Comparison of ENCODE assay signal across 15 mouse cellular contexts in genomic region chr2:147361581-147361980, GRCm38 (mm10). TPM values are rescaled to one million over a fixed set of nuclear protein-coding genes. Genes with fewer than 3 reads are reported as not detected.
DNase-seq lines count a peak whose midpoint lies in the region; ATAC-seq and TF ChIP-seq lines count a peak whose summit lies in the region.
"Had no signal": no experiment of that assay in that cellular context is flagged by ENCODE, and none has a peak within 500 bp of the region (broad histone marks: within the 10 kb centered on the region; RNA-seq: fewer than 3 reads in every experiment).

TSS of gene Pax1 (plus strand) at chr2:147361925.

- H3K27ac ChIP-seq in heart, embryonic 12.5 days (ENCODE audit: poor library complexity, severe bottlenecking), result no peak within 1 kb of the TSS
- no peak within 1 kb of the TSS for H3K27ac ChIP-seq in lung, embryonic 15.5 days
- no peak within 1 kb of the TSS for H3K27ac ChIP-seq in limb, embryonic 15.5 days

- H3K36me3 ChIP-seq in heart, embryonic 12.5 days, result no peaks in the 10 kb centered on the region
- H3K36me3 ChIP-seq in lung, embryonic 15.5 days, result no peaks in the 10 kb centered on the region
- H3K36me3 ChIP-seq in limb, embryonic 15.5 days, result no peaks in the 10 kb centered on the region

- no peak for TF ChIP-seq POLR2A in brain, embryonic 14.5 days (IDR thresholded peaks at IDR 0.05; ENCODE audit: borderline replicate concordance, extremely low read depth, insufficient read depth, insufficient read length, poor library complexity, severe bottlenecking)

- peaks cover 16% of the 10 kb centered on the region for H3K4me1 ChIP-seq in heart, embryonic 12.5 days (replicated peaks)
- H3K4me1 ChIP-seq in lung, embryonic 15.5 days, result peaks cover 7% of the 10 kb centered on the region; the same call in 1 of the 2 replicates
- H3K4me1 ChIP-seq in limb, embryonic 15.5 days, result peaks cover 26% of the 10 kb centered on the region

- under 1% methylated on average over 18 of the region's 18 CpGs for WGBS in heart, embryonic 12.5 days
- 2% methylated on average over 18 of the region's 18 CpGs for WGBS in lung, embryonic 15.5 days
- WGBS in limb, embryonic 15.5 days, result 2% methylated on average over 18 of the region's 18 CpGs

- ATAC-seq in heart, embryonic 12.5 days (ENCODE audit: insufficient number of reproducible peaks, low FRiP score), result no peak
- ATAC-seq in lung, embryonic 15.5 days (ENCODE audit: borderline replicate concordance, extremely low read depth, low FRiP score, low TSS enrichment), result no peak
- ATAC-seq in limb, embryonic 15.5 days (ENCODE audit: insufficient number of reproducible peaks, low FRiP score, low TSS enrichment, low read depth), result no peak
- ATAC-seq: activated CD4-positive, CD25-positive, alpha-beta regulatory T cell, adult 4 months; CD4-positive, CD25-positive, alpha-beta regulatory T cell, adult 4 months had no signal

- H3K4me3 ChIP-seq in heart, embryonic 12.5 days, result no peak within 1 kb of the TSS
- no peak within 1 kb of the TSS; the same call in 1 of the 2 replicates for H3K4me3 ChIP-seq in lung, embryonic 15.5 days
- peak within 1 kb of the TSS; percentile 26 for H3K4me3 ChIP-seq in limb, embryonic 15.5 days
- H3K4me3 ChIP-seq: myocyte had no signal

- TF ChIP-seq CTCF in brain, embryonic 14.5 days (IDR thresholded peaks at IDR 0.05; ENCODE audit: borderline replicate concordance, extremely low read depth, insufficient read depth, insufficient read length), result no peak

- H3K4me2 ChIP-seq in heart, embryonic 12.5 days, result peak within 1 kb of the TSS; percentile 25; the same call in 1 of the 2 replicates
- peak within 1 kb of the TSS; percentile 20; the same call in 1 of the 2 replicates for H3K4me2 ChIP-seq in lung, embryonic 15.5 days
- H3K4me2 ChIP-seq in limb, embryonic 15.5 days, result peak within 1 kb of the TSS; percentile 34

- H3K9ac ChIP-seq in heart, embryonic 12.5 days, result no peak within 1 kb of the TSS
- no peak within 1 kb of the TSS for H3K9ac ChIP-seq in lung, embryonic 15.5 days
- H3K9ac ChIP-seq in limb, embryonic 15.5 days, result no peak within 1 kb of the TSS

- peaks cover 92% of the 10 kb centered on the region for H3K27me3 ChIP-seq in heart, embryonic 12.5 days (replicated peaks)
- H3K27me3 ChIP-seq in lung, embryonic 15.5 days, result peaks cover 95% of the 10 kb centered on the region
- peaks cover 93% of the 10 kb centered on the region for H3K27me3 ChIP-seq in limb, embryonic 15.5 days

- H3K9me3 ChIP-seq in heart, embryonic 12.5 days (replicated peaks), result no peaks in the 10 kb centered on the region
- H3K9me3 ChIP-seq in lung, embryonic 15.5 days, result no peaks in the 10 kb centered on the region
- H3K9me3 ChIP-seq in limb, embryonic 15.5 days, result no peaks in the 10 kb centered on the region

- DNase-seq in heart, adult 18-20 months, result no peak
- DNase-seq in lung, postnatal 10 days, result no peak
- DNase-seq in brain, embryonic 14.5 days (ENCODE audit: low read depth), result peak; percentile 34
- no peak for DNase-seq in adrenal gland, adult 18-20 months (ENCODE audit: low spot score in 2 of 2)
- DNase-seq in layer of hippocampus, adult 9-10 months (ENCODE audit: low spot score), result no peak
- DNase-seq: thymus, postnatal 25 days had no signal

RNA-seq across cellular contexts. Expression of gene Pax1, which starts in this region (rescaled TPM):
- 0.06 TPM in 1 of 2 replicates, not detected in the other for polyA plus RNA-seq in heart, embryonic 12.5 days (2016; fragmentation: Nextera tagmentation; extraction: Ambion mirVana)
- not detected for total RNA-seq in heart, adult 18-20 months (2021)
- polyA plus RNA-seq in lung, embryonic 15.5 days (2015; fragmentation: Nextera tagmentation; extraction: Ambion mirVana), result 0.50 and 3.1 TPM in 2 replicates
- polyA plus RNA-seq in brain, embryonic 14.5 days (2012; rRNA removed), result 0.55 and 0.85 TPM in 2 replicates
- 4.0 and 4.8 TPM in 2 replicates for polyA plus RNA-seq in limb, embryonic 15.5 days (2015; fragmentation: Nextera tagmentation; extraction: Ambion mirVana)
- under 1 TPM in 1 of 2 experiments, not detected in 1; 0.20 TPM for total RNA-seq in adrenal gland, adult 18-20 months (2021)
- total RNA-seq: gastrocnemius, adult 8-10 months; left cerebral cortex, postnatal 25 days had no signal
- polyA plus RNA-seq: activated CD4-positive, CD25-positive, alpha-beta regulatory T cell, adult 4 months; CD4-positive, CD25-positive, alpha-beta regulatory T cell, adult 4 months; cortical plate, adult 2 months; myocyte had no signal

Comparison
In these comparisons a context has a peak if more than half of its experiments do, and no peak if none do; other contexts are left out.
1. Peak in DNase-seq in brain, embryonic 14.5 days; RNA of the gene not detected or under 1 TPM.